Mouse (Mus musculus) T-helper 2 cell (primary cell): ENCODE results near the gene Pcdh17.

Source experiments
- in situ Hi-C: fragments of 300-600 bp; cut with MboI, MseI; formaldehyde crosslinking; loops from one replicate; pipeline ENCODE4 v1.15.1; 2025; ENCODE audit warnings: high pct_unique_total_duplicates

The Pcdh17 gene

GRCm38 (mm10) chr14:84477411-84477810 lies 34.0 kb downstream of the Pcdh17 start:
- in situ Hi-C loops: no loop called here

GRCm38 (mm10) chr14:84480546-84480945 lies 37.2 kb downstream of the Pcdh17 start:
- in situ Hi-C loops: no loop called here

GRCm38 (mm10) chr14:84484350-84484749 lies 41.0 kb downstream of the Pcdh17 start:
- in situ Hi-C loops: no loop called here

DNA sequence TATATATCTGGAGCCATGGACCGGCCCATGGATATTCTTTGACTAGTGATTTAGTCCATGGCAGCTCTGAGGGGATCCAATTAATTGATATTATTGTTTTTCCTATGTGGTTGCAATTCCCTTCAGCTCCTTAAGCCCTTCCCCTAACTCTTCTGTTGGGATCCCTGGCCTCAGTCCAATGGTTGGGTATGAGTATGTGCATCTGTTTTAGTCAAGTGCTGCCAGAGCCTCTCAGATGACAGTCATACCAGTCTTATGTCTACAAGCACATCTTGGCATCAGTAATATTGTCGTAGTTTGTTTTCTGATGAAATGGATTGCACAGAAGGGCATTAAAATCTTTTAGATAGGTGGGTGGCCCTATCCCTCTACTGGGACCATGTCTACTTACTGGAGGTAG lies 67.6 kb downstream of the Pcdh17 start:
- in situ Hi-C loops: no loop called here

GRCm38 (mm10) chr14:84532397-84532796 lies 89.0 kb downstream of the Pcdh17 start:
- in situ Hi-C loops: no loop called here

GRCm38 (mm10) chr14:84535264-84535663 lies 91.9 kb downstream of the Pcdh17 start:
- in situ Hi-C loops: no loop called here

GRCm38 (mm10) chr14:84541838-84542237 lies 98.5 kb downstream of the Pcdh17 start:
- in situ Hi-C loops: no loop called here

DNA sequence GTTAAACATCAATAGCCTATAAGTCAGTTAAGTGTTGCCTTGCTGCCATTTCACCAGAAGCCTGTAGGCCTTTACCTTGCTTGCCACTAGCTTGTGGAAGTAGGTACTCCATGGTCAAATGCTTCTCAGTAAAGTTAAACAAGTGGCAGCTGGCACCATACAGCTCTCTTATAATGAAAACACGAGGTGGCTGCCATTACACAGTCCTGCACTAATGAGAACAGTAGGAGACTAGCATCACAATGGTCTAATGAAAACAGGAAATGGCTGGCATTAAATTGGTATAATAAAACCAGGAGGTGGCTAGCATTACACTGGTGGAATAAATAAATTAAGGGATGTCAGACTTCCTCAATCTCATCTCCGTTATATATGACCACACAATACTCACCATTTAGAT lies 102.6 kb downstream of the Pcdh17 start:
- in situ Hi-C loops: no loop called here

GRCm38 (mm10) chr14:84547513-84548194 lies 104.3 kb downstream of the Pcdh17 start:
- in situ Hi-C loops: no loop called here

DNA sequence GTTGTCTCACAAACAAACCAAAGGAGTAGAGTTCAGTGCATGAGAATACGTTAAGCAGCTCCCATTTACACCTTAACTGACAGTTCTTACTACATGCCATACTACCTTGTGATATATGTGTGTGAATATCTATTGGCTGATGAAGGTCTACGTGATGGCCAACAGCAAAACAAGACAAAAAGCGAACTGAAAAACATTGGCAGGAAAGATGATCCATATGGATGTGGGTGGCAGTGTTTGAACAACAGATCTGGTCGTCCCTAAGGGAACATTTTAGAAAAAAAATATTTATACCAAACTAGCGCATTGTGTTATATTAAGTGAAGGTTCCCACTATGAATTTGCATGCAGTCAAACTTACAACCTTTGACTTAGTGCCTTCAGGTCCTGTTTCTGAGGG lies 108.2 kb downstream of the Pcdh17 start:
- in situ Hi-C loops: no loop called here

- in situ Hi-C loops: no loop called here
Observed at GRCm38 (mm10) chr14:84571071-84571470, 127.7 kb downstream of the Pcdh17 start.
